Mouse (Mus musculus) liver, adult 2 months (tissue): Measurements from ENCODE around the gene Clec16a.

Source experiments
- CTCF ChIP-seq: fragments of 200-500 bp; IDR thresholded peaks from 2 replicates; pipeline ENCODE4 v1.5.1; 2011; ENCODE audit warnings: low read depth, low read length, control low read depth
- POLR2A ChIP-seq: fragments of 200-500 bp; IDR thresholded peaks from 2 replicates; pipeline ENCODE4 v1.6.1; 2011; ENCODE audit warnings: low read length, control low read depth; ENCODE audit not compliant: insufficient read depth; ENCODE audit errors: extremely low read depth

DNA sequence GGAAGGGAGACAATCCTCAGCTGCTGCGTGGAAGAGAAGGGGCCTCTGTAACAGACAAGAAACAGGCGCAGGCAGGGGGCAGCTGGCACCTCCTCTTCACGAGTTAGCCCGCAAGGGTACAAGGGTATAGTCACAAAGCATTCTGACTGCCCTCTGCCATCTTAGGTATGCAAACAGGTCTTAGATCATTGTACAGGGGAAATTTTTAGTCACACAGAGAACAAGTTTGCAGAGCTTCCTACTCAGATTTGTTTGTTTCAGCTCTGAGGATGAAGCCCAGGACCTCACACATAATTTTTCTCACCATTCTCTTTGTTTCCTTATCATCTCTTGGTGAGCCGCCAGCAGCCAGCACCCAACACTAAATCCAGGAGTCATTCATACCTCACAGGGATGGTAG is 146.6 kb downstream of the Clec16a start:
- TF ChIP-seq POLR2A: no peak
- TF ChIP-seq CTCF: no peak
